Mouse (Mus musculus) thymus, adult 2 months (tissue): ENCODE measurements around the gene Nelfa.

Experiments used
- CTCF ChIP-seq: fragments of 200-500 bp; IDR thresholded peaks from 2 replicates; pipeline ENCODE4 v1.5.1; 2012; ENCODE audit warnings: mild to moderate bottlenecking, control low read depth, low read length, moderate library complexity, borderline replicate concordance; ENCODE audit not compliant: control insufficient read depth, poor library complexity, insufficient read depth; ENCODE audit errors: extremely low read depth
- POLR2A ChIP-seq: fragments of 200-500 bp; IDR thresholded peaks from 2 replicates; pipeline ENCODE4 v1.6.1; 2012; ENCODE audit warnings: mild to moderate bottlenecking, low read length, control low read depth, moderate library complexity; ENCODE audit not compliant: control insufficient read depth, poor library complexity, insufficient read depth; ENCODE audit errors: extremely low read depth

GRCm38 (mm10) chr5:33974736-33975135 is 38.5 kb upstream of the Nelfa start:
- TF ChIP-seq POLR2A (no peak), CTCF (no peak)
